Mouse (Mus musculus) megakaryocyte, embryonic 14.5 days (primary cell): ENCODE measurements around the gene Vwf.

Source experiments
- FLI1 ChIP-seq: IDR thresholded peaks from 2 replicates; pipeline ENCODE4 v1.6.1; 2012; ENCODE audit warnings: low read length, inconsistent platforms, mixed read lengths
- GATA1 ChIP-seq: IDR thresholded peaks from 3 replicates; pipeline ENCODE4 v1.6.1; 2012; ENCODE audit warnings: mixed read lengths, low read length, inconsistent platforms, borderline replicate concordance

GRCm38 (mm10) chr6:125584266-125584665 is 37.7 kb downstream of the Vwf start:
- TF ChIP-seq GATA1 (no peak), FLI1 (no peak)
